Comparison of ENCODE assay signal across 8 mouse cellular contexts in the genomic region with DNA sequence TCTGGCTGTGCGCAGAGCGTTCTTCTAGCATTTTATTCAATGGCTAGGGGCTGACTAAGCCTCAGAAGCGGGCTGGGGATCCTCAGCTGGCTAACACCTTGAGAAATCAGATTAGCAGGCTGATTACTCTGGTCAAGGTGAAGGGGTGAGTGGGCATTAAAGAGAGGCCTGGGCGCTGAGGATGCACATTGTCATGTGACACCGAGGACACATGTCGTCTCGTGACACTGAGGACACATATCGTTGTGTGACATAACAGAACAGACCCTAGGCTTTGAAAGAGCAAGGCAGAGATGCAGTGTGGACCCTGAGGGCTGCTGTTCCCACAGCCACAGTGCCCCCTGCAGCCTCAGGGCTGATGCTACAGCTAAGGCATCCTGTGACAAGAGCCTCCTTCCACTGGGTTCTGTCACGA. TPM values are rescaled to one million over a fixed set of nuclear protein-coding genes. Genes with fewer than 3 reads are reported as not detected.
A peak's percentile ranks its signal among the peaks of the same experiment; 100 is the strongest.
DNase-seq lines count a peak whose midpoint lies in the region; ATAC-seq lines count a peak whose summit lies in the region.

No protein-coding gene starts in this region.

- no peak overlapping the region for H3K4me3 ChIP-seq in midbrain, embryonic 10.5 days
- no peak overlapping the region for H3K4me3 ChIP-seq in midbrain, embryonic 16.5 days (ENCODE audit: low read depth, low read length)
- H3K4me3 ChIP-seq in embryonic facial prominence, embryonic 11.5 days (ENCODE audit: low read depth, low read length): no peak overlapping the region

- H3K4me2 ChIP-seq in midbrain, embryonic 16.5 days (ENCODE audit: low read length): no peak overlapping the region
- H3K4me2 ChIP-seq in embryonic facial prominence, embryonic 11.5 days (ENCODE audit: low read depth, low read length): no peak overlapping the region

- H3K36me3 ChIP-seq in midbrain, embryonic 10.5 days: no peaks in the 10 kb centered on the region
- H3K36me3 ChIP-seq in midbrain, embryonic 16.5 days (ENCODE audit: control insufficient read depth, insufficient read depth, low read length): no peaks in the 10 kb centered on the region
- no peaks in the 10 kb centered on the region for H3K36me3 ChIP-seq in embryonic facial prominence, embryonic 11.5 days (replicated peaks; ENCODE audit: control insufficient read depth, insufficient read depth, low read depth, low read length)

- H3K27ac ChIP-seq in midbrain, embryonic 10.5 days (replicated peaks): no peak overlapping the region
- H3K27ac ChIP-seq in midbrain, embryonic 16.5 days (ENCODE audit: low read length): no peak overlapping the region
- H3K27ac ChIP-seq in embryonic facial prominence, embryonic 11.5 days (replicated peaks; ENCODE audit: low read depth, low read length): no peak overlapping the region

- WGBS in midbrain, embryonic 10.5 days: 69% methylated on average over 9 of the region's 9 CpGs
- 61% methylated on average over 9 of the region's 9 CpGs for WGBS in midbrain, embryonic 16.5 days
- 59% methylated on average over 9 of the region's 9 CpGs for WGBS in embryonic facial prominence, embryonic 11.5 days

- peak; percentile 73 for DNase-seq in adrenal gland, postnatal 14 days
- DNase-seq in adrenal gland, adult 8-10 months: no peak
- peak; percentile 31 for DNase-seq in midbrain, embryonic 10.5 days (ENCODE audit: low spot score)
- peak; percentile 51 for DNase-seq in embryonic facial prominence, embryonic 11.5 days (ENCODE audit: low spot score)
- peak; percentile 69 for DNase-seq in lung, postnatal 10 days
- peak; percentile 79 for DNase-seq in thymus, postnatal 25 days

- peaks cover 5% of the 10 kb centered on the region; the same call in 1 of the 2 replicates for H3K9me3 ChIP-seq in midbrain, embryonic 10.5 days (replicated peaks)
- H3K9me3 ChIP-seq in midbrain, embryonic 16.5 days (replicated peaks; ENCODE audit: control insufficient read depth, low read length, poor library complexity, severe bottlenecking): no peaks in the 10 kb centered on the region
- H3K9me3 ChIP-seq in embryonic facial prominence, embryonic 11.5 days (replicated peaks; ENCODE audit: control insufficient read depth, low read length): no peaks in the 10 kb centered on the region

- ATAC-seq in midbrain, embryonic 16.5 days: no peak
- ATAC-seq in embryonic facial prominence, embryonic 11.5 days (replicated peaks; ENCODE audit: insufficient number of reproducible peaks, low FRiP score, low TSS enrichment, low read depth): no peak
- no peak for ATAC-seq in cerebellum, adult (ENCODE audit: insufficient number of reproducible peaks, low FRiP score, low TSS enrichment)

- no peak overlapping the region for H3K9ac ChIP-seq in midbrain, embryonic 16.5 days (ENCODE audit: low read depth, low read length)
- no peak overlapping the region for H3K9ac ChIP-seq in embryonic facial prominence, embryonic 11.5 days (replicated peaks; ENCODE audit: low read length)

- no peaks in the 10 kb centered on the region for H3K27me3 ChIP-seq in midbrain, embryonic 10.5 days (ENCODE audit: low read depth, poor library complexity, severe bottlenecking)
- no peaks in the 10 kb centered on the region for H3K27me3 ChIP-seq in midbrain, embryonic 16.5 days (ENCODE audit: control insufficient read depth, insufficient read depth, low read depth, low read length)
- no peaks in the 10 kb centered on the region for H3K27me3 ChIP-seq in embryonic facial prominence, embryonic 11.5 days (ENCODE audit: control insufficient read depth, insufficient read depth, low read length)

- peaks cover 12% of the 10 kb centered on the region for H3K4me1 ChIP-seq in midbrain, embryonic 10.5 days
- H3K4me1 ChIP-seq in midbrain, embryonic 16.5 days (ENCODE audit: control insufficient read depth, insufficient read depth, low read length): no peaks in the 10 kb centered on the region
- no peaks in the 10 kb centered on the region for H3K4me1 ChIP-seq in embryonic facial prominence, embryonic 11.5 days (ENCODE audit: control insufficient read depth, insufficient read depth, low read length)

RNA-seq across cellular contexts. Expression of gene Taok3, which starts 23.8 kb away (rescaled TPM):
- 29.8 and 35.4 TPM in 2 replicates for total RNA-seq in adrenal gland, postnatal 14 days (2021)
- total RNA-seq in adrenal gland, adult 8-10 months (2022): 10 to 100 TPM; 36.8 to 59.1 (median 47.9) TPM
- 12.0 and 16.8 TPM in 2 replicates for polyA plus RNA-seq in midbrain, embryonic 10.5 days (2016; fragmentation: Nextera tagmentation; extraction: Ambion mirVana)
- 67.1 and 69.2 TPM in 2 replicates for polyA plus RNA-seq in midbrain, embryonic 16.5 days (2015; fragmentation: Nextera tagmentation; extraction: Ambion mirVana)
- 11.6 and 12.0 TPM in 2 replicates for polyA plus RNA-seq in embryonic facial prominence, embryonic 11.5 days (2014; fragmentation: Nextera tagmentation; extraction: Ambion mirVana)

RNA-seq across cellular contexts. Expression of gene Suds3, which starts 27.8 kb away (rescaled TPM):
- 88.4 and 109 TPM in 2 replicates for total RNA-seq in adrenal gland, postnatal 14 days (2021)
- 100 to 1,000 TPM; 108 to 130 (median 123) TPM for total RNA-seq in adrenal gland, adult 8-10 months (2022)
- polyA plus RNA-seq in midbrain, embryonic 10.5 days (2016; fragmentation: Nextera tagmentation; extraction: Ambion mirVana): 80.6 and 84.5 TPM in 2 replicates
- 82.3 and 83.6 TPM in 2 replicates for polyA plus RNA-seq in midbrain, embryonic 16.5 days (2015; fragmentation: Nextera tagmentation; extraction: Ambion mirVana)
- 52.2 and 56.2 TPM in 2 replicates for polyA plus RNA-seq in embryonic facial prominence, embryonic 11.5 days (2014; fragmentation: Nextera tagmentation; extraction: Ambion mirVana)
